Mouse (Mus musculus): ENCODE data around the gene Abl1.

Gene Abl1

DNA sequence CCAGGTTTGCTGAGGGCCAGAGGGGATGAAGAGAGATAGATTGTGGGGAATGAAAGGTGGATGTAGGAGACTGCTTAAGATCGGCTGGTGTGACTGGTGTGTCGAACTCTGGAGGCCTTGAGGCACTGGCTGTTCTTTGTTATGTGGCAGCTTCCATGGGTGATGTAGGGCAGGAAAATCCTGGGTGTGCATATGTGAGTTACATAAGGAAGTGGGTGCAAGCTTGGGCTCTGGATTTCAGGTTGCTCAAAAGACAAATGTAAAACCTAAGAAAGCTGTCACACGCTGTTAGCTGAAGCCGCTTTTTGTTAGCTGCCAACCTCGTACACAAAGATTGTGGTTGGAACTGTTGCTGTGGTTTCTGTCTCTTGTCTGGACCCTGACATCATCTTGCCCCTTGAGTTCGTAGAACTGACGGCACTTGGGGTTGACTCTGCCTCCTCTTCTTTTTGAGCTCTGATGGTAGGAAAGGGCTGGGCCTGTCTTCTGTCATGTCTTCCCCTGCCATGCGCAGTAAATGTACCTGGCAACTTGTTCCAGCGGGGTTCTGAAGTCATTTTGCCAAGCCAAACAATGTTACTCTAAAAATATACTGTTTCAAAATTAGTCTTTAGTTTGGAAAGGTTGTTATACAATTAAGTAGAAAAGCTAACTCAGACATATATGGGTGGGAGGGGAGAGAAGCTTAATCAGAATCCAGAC, 39.6 kb downstream of the Abl1 start:
- in situ Hi-C loops (cut with MboI; ENCODE audit: low pct_unique_long_range_greater_than_20kb in 1 of 2, low sequenced_read_pairs in 2 of 2, unreplicated experiment in 1 of 2) = no loop called here

DNA sequence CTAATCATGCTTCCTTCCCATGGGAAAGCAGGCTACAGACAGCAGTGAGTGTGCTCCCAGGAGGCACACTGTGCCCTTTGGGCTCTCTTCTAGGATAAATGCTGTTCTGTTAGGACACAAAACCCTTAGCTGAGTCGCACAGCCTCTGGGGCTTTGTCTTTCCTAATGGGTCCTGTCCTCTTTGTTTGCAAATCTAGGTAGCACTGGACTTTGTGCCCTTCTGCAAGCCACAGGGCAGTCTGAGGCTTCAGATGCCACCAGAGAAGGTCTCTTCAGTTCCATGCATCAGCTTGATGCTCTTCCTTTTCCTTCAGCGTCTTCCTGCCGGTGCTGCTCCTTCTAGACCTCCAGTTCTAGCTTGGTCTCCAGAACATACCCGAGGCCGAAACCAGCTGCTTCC, 42.5 kb downstream of the Abl1 start:
- in situ Hi-C loops (cut with MboI; ENCODE audit: low pct_unique_long_range_greater_than_20kb in 1 of 2, low sequenced_read_pairs in 2 of 2, unreplicated experiment in 1 of 2) = no loop called here

DNA sequence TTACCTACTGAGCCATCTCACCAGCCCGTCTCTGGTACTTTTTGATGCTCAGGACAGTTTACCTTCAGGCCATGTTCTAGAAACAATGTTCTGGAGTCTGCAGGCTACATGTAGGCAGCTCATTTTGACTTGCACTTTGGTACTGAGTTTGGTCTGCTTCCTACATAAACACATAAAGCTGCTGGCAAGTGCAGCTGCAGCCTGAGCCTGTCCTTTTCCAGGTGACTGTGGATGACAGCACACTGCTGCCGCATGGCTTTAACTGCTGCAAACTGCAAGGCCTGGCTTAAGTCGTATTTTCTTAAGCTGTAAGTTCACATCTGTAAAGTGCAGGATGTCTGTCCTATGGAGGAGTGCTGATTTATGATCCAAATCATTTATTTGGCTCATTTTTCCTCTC, 44.3 kb downstream of the Abl1 start:
- in situ Hi-C loops (cut with MboI; ENCODE audit: low pct_unique_long_range_greater_than_20kb in 1 of 2, low sequenced_read_pairs in 2 of 2, unreplicated experiment in 1 of 2) = no loop called here

DNA sequence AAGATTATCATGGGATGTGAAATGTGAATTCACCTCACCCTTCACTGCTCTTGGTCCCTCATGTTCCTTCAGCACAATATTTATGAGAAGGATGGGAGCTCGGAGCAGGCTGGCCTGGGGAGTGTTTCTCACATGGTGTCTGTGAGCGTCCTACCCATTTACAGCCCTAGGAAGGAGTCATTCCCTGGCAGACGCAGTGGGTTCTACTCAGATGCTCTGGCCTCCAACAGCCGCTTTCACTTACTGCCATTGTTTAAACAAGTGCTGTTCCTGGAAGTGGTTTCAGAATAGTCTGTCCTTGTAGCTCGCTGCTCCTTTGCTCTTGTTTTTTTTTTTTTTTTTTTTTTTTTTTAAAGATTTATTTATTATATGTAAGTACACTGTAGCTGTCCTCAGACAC, 45.4 kb downstream of the Abl1 start:
- in situ Hi-C loops (cut with MboI; ENCODE audit: low pct_unique_long_range_greater_than_20kb in 1 of 2, low sequenced_read_pairs in 2 of 2, unreplicated experiment in 1 of 2) = no loop called here

DNA sequence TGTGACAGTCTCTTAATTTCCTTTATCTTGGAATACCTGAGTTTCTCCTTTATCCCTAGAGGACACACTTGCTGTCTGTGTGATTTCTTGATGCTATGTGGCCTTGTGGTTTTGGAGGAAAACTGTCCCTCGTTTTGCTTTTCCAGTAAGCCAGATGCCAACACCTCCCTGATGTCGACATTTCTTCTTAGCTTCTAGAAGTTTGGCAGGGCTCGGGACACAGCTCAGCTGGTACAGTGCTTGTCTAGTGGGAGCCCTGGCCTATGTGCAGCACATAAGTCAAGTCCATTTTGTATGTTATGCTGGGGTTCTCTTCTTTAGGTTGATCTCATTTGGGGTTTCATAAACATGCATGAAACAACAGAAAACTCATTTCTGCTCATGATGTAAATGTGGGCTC, 50.9 kb downstream of the Abl1 start:
- in situ Hi-C loops (cut with MboI; ENCODE audit: low pct_unique_long_range_greater_than_20kb in 1 of 2, low sequenced_read_pairs in 2 of 2, unreplicated experiment in 1 of 2) = no loop called here

DNA sequence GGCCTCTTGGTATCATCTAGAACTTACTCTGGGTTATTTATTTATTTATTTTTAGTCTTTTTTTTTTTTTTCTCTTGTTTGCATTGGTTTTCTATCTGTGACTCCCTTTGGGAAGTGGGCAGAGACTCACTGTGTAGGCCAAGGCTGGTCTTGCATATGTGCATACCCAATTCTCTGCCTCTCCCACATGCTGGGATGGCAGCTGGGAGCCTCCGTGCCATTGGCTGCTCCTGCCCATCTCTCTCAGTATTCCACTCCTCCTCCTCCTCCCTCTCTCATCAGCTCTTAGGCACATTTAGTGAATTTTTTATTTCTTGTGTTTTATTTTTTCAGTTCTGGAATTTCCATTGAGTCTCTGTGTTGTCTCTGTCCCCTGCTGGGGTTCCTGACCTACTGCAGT, 53.6 kb downstream of the Abl1 start:
- in situ Hi-C loops (cut with MboI; ENCODE audit: low pct_unique_long_range_greater_than_20kb in 1 of 2, low sequenced_read_pairs in 2 of 2, unreplicated experiment in 1 of 2) = no loop called here

DNA sequence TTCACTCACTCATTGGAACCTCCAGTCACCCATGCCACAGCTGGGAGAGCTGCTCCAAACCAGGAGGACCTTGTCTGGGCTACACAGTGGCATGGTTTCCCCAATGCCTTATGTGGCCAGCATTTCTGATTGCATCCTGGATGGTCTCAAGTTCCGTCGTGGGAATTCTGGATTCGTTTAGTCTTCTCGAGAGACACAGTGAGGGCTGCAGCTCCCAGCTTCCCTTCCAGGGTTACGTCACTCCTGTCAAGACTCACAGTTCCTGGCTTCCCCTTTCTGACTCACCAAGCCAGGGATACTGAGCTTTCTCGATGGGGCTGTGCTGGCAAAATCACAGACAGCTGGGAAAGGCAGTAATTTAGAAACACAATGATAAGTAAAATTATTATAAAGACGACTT, 54.0 kb downstream of the Abl1 start:
- in situ Hi-C loops (cut with MboI; ENCODE audit: low pct_unique_long_range_greater_than_20kb in 1 of 2, low sequenced_read_pairs in 2 of 2, unreplicated experiment in 1 of 2) = no loop called here

DNA sequence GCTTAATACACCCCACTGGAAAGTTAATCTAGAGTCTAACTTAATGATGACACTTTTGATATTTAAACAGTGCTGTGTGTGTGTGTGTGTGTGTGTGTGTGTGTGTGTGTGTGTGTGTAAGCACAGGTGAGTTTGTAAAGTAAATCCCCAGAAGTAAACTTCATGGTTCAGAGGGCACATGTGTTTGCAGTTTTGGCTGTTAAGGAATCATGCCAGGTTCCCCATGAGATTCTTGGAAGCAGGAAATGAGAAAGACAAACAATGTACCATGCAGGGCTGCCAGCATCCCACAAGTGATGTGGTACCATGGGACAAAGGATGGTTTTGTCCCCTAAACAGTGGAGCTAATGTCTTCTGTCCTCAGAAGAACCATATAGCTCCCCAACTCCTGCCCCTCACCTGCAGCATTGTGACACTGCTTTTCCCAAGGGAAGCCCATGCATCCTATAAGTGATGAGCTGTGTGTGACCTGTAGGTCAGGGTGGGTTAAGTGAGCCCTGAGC, 57.6 kb downstream of the Abl1 start:
- in situ Hi-C loops (cut with MboI; ENCODE audit: low pct_unique_long_range_greater_than_20kb in 1 of 2, low sequenced_read_pairs in 2 of 2, unreplicated experiment in 1 of 2) = no loop called here

DNA sequence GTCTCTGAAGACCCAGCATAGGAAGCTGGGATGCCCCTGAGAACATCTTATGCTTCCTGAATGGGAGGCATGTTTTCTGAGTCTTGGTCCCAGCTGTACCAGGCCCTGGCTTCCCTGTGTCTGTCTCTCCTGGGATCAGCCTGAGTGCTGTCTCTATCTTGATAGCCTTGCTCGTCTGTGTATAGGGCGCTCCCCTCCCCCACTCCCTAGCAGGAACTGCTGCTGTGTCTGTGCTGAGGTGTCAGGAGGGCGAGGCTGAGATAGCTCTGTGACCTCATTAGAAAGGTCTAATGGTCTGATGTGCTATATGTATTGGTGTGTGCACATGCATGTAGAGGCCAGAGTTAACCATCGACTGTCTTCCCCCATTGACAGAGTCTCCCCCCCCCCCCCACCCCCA, 58.7 kb downstream of the Abl1 start:
- in situ Hi-C loops (cut with MboI; ENCODE audit: low pct_unique_long_range_greater_than_20kb in 1 of 2, low sequenced_read_pairs in 2 of 2, unreplicated experiment in 1 of 2) = no loop called here

DNA sequence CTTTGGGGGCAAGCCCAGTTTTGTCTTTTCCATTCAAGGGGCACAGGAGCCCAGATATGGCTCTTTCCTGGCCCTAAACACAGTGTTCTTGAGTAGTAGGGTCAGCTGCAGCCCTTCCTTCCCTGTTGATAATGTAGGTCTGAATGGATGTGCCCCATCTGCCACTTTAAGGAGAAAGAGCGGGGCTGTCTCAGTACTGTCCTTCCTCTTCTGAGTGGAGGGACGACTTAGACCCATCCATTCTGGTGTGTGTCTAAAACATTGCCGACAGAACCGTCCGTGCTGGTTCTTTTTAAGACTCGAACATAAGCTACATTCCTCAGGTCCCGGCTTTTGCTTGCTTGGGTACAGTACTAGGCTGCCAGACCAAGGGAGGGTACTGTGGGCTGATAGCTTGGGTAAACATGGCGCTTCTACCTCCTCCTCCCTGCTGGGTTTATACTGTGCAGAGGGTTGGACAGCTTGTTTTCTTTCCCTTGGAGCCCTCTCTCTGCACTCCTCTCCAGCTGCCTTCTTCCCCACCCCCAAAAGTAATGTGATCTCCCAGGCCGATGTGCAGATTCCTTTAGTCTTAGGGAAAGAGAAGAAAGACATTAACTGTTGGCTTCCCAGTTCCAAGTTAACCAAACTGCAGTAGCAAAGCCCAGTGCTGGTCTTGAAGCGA, 61.0 kb downstream of the Abl1 start:
- in situ Hi-C loops (cut with MboI; ENCODE audit: low pct_unique_long_range_greater_than_20kb in 1 of 2, low sequenced_read_pairs in 2 of 2, unreplicated experiment in 1 of 2) = no loop called here

DNA sequence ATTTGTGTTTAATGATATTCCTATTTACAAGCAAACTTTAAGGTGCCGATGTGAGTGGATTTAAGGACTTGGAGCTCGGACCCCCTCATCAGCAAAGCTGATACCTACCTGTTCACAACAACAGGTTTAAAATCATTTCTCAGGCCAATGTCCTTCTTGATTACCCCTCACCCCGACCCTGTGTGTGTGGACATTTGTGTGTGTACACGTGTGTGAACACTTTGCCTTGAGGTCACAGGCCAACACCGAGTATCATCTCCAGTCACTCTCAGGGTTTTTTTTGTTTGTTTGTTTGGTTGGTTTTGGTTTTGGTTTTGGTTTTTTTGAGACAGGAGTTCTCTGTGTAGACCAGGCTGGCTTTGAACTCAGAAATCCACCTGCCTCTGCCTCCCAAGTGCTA, 62.0 kb downstream of the Abl1 start:
- in situ Hi-C loops (cut with MboI; ENCODE audit: low pct_unique_long_range_greater_than_20kb in 1 of 2, low sequenced_read_pairs in 2 of 2, unreplicated experiment in 1 of 2) = no loop called here

DNA sequence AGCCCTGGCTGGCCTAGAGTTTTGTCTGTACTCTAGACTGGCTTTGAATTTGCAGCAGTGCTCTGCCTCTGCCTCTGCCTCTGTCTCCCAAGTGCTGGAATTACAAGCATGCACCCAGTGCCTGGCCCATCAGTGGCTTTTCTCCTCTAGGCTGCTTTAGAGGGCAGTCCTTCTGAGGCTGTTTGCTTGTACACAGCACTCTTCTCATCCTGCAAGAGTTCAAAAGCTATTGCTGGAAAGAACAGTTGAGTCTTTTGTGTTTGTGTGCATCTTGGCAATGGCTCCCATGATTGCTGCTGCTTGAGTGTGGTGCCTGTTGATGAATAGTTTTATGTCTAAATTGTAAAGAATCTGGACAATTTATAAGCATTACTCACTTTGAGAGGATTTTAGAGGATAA, 69.3 kb downstream of the Abl1 start:
- in situ Hi-C loops (cut with MboI; ENCODE audit: low pct_unique_long_range_greater_than_20kb in 1 of 2, low sequenced_read_pairs in 2 of 2, unreplicated experiment in 1 of 2) = no loop called here

DNA sequence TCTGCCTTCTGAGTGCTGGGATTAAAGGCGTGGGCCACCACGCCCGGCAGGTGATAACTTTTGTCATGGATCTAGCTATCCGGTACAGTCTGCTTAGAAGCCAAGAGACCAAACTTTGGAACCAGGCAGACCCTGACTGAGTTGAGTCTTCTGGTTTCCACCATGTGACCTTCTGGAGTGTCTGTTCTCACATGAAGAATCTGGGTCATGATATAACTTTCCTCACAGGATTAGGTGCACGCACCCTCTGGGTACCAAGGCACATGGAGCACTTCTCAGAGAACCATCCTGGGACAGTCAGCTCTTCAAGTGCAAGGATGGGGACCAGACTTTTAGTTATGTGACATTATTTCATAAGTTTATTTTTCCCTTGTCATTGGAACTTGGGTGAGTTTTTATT, 70.8 kb downstream of the Abl1 start:
- in situ Hi-C loops (cut with MboI; ENCODE audit: low pct_unique_long_range_greater_than_20kb in 1 of 2, low sequenced_read_pairs in 2 of 2, unreplicated experiment in 1 of 2) = no loop called here

DNA sequence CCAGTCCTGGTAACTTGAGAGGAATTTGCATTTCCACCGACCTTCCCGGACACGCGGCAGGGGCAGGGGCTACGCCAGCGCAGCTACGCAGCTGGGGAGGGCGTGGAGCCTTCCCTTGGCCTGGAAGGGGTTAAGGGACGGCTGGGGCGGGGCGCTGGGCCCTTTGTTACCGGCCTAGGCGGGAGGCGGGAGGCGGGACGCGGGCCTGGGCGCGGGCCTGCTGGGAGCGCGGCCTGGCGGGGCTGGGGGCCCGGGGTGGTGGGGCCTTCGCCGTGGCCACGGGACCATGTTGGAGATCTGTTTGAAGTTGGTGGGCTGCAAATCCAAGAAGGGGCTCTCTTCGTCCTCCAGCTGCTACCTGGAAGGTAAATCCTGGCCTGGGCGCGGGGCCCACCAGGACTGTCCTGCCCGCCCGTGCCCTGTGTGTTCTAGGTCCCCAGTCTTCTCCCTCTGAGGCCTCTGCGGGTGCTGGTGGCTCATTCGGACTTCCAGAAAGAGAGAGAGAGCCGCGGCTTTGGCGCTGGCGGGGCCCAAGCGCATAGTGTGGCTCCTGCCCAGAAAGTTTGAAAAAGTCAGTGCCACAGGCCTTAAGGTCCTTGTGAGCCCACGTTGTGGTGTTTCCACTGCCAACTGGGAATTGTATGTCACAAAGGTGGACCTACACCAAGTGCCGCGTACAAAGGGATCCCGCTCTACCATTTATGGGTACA, 71.7 kb downstream of the Abl1 start:
- in situ Hi-C loops (cut with MboI; ENCODE audit: low pct_unique_long_range_greater_than_20kb in 1 of 2, low sequenced_read_pairs in 2 of 2, unreplicated experiment in 1 of 2) = no loop called here

DNA sequence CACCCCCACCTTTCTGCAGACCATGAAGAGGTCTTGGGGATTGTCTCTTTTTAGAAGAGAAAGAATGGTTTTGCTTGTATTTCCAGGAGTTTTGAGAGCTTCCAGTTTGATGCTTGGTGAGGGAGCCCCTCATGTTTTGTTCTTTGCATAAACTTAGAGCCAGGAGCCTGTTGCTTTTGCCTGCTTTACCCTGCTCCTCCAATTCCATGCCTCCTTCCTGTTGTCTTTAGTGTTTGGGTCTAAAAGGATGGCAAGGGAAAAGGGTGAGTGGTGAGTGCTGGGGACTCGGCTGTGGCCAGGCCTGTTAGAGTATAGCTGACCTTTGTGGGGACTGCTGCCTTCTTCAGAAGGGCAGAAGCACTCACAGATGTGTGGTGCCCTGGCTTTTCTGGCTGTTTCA, 72.3 kb downstream of the Abl1 start:
- in situ Hi-C loops (cut with MboI; ENCODE audit: low pct_unique_long_range_greater_than_20kb in 1 of 2, low sequenced_read_pairs in 2 of 2, unreplicated experiment in 1 of 2) = no loop called here

DNA sequence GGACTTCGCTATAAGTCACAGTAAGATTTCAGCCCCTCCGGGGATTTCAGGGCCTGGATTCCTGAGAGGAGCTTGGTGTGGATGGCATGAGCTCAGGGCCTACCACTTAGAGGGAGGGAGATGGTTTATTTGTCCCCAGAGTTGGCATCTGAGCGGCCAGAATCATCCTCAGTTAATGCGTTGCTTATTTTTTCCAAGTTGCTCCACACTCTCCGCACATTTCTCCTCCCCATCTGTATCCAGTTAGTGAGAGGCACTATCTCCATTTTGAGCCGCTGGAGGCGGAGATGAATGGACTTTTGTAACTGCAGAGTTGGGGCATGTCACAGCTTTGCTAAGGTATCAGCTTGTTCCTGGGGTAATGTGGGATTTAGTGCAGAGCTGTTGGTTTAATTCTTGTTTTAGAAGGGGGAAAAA, 72.9 kb downstream of the Abl1 start:
- in situ Hi-C loops (cut with MboI; ENCODE audit: low pct_unique_long_range_greater_than_20kb in 1 of 2, low sequenced_read_pairs in 2 of 2, unreplicated experiment in 1 of 2) = no loop called here

DNA sequence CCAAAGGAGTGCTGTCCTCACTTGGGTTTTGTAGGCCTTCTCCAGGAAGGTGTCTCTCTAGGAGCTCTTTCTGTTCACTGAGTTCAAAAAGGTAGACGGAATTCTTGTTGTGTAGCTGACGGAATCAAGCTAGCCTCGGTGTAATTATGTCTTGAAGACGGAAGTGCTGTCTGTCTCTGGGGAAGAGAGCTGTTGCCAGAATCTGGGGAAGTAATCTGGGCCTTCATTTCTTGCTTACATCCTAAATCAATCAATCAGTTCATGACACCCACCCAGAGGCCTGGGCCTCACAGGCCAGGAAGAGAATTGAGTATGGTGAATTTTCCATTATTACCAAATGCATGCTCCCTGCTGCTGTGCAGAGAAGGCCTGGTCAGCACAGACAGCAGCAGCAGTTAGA, 73.4 kb downstream of the Abl1 start:
- in situ Hi-C loops (cut with MboI; ENCODE audit: low pct_unique_long_range_greater_than_20kb in 1 of 2, low sequenced_read_pairs in 2 of 2, unreplicated experiment in 1 of 2) = no loop called here

DNA sequence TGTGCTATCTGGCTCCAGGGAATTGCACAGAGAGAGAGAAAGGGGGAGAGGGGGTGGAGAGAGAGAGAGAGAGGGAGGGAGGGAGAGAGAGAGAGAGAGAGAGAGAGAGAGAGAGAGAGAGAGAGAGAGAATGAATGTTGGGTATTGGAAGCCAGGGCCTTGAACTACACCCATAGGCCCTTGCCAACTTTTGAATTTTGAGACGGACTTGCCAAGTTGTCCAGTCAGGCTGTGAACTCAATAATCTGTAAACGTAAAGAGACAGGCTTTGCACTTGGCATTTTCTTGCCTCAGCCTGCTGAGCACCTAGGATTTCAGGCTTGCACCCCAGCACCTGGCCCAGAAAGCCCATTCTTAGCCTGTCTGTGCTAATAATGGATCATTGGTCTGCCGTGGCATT, 74.0 kb downstream of the Abl1 start:
- in situ Hi-C loops (cut with MboI; ENCODE audit: low pct_unique_long_range_greater_than_20kb in 1 of 2, low sequenced_read_pairs in 2 of 2, unreplicated experiment in 1 of 2) = no loop called here

DNA sequence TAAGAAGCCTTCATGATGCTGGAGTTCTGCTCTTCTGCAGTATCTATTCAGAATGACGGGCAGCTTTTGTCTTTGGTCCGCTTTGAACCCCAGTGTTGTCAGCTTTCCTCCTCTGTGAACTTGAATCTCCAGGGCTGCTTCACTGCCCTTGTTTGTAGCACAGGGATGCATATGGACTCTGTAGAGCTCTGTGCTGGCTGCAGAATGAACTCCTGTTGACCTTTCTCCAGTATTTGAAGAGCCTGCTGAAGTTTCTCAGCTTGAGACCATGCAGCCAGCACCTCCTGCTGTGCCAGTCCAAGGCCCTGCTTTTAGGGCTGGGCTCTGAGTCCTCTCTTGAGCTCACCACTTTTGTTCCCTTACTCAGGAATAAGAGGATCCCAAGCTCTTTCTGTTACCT, 74.7 kb downstream of the Abl1 start:
- in situ Hi-C loops (cut with MboI; ENCODE audit: low pct_unique_long_range_greater_than_20kb in 1 of 2, low sequenced_read_pairs in 2 of 2, unreplicated experiment in 1 of 2) = no loop called here

DNA sequence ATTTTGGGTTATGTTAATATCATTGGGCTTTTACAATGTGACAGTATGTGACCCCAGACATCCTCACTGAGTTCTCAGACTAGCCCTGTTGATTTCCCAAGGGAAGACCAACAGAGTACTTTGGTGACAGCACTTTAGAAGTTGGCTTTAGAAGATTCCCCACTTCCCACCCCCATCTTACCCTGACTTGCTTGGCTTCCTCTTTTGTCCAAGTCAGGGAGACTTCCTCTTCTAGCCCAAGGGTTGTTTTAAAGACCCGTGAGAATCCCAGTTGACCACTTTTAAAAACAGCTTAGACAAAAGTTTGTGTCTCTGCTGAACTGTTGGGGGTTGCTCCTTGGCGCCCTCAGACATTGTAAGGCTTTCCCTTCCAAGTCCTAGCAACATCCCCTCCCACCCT, 75.1 kb downstream of the Abl1 start:
- in situ Hi-C loops (cut with MboI; ENCODE audit: low pct_unique_long_range_greater_than_20kb in 1 of 2, low sequenced_read_pairs in 2 of 2, unreplicated experiment in 1 of 2) = no loop called here
